ENCODE assay signal across 22 mouse cellular contexts in the genomic region with DNA sequence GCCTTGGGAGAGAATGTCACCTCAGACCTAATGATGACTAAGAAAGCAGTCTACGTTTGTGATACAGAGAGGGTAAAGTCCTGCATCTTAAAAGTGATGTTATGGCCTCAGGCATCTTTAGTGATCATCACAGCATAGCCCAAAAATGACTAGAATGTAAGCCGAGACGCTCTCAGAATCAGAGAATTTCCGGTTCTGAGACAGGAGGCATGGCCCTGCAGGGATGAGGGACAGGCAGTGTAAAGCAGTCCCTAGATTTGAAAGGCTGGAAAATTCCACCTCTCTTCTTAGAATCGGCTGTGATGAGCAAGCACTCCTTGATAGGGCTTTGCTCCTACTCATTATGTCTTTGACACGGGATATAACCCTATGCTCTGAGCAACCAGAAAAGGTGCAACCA. TPM values are rescaled to one million over a fixed set of nuclear protein-coding genes. Genes with fewer than 3 reads are reported as not detected.
A peak's percentile ranks its signal among the peaks of the same experiment; 100 is the strongest.
DNase-seq lines count a peak whose midpoint lies in the region; TF ChIP-seq lines count a peak whose summit lies in the region.
"Had no signal": no experiment of that assay in that cellular context is flagged by ENCODE, and none has a peak within 500 bp of the region (broad histone marks: within the 10 kb centered on the region; RNA-seq: fewer than 3 reads in every experiment).

No protein-coding gene starts in this region.

- no peaks in the 10 kb centered on the region for H3K27me3 ChIP-seq in kidney, adult 2 months (replicated peaks; ENCODE audit: control insufficient read depth, insufficient read depth, low read length)
- H3K27me3 ChIP-seq: heart, embryonic 12.5 days; hindbrain, embryonic 13.5 days had no signal

- no peak for TF ChIP-seq POLR2A in kidney, adult 2 months (IDR thresholded peaks at IDR 0.05; ENCODE audit: low read depth, low read length)
- TF ChIP-seq POLR2A in embryonic fibroblast, embryonic 13.5 days (IDR thresholded peaks at IDR 0.05; ENCODE audit: low read depth, low read length) = no peak

- TF ChIP-seq CTCF in gastrocnemius, adult 2 months (IDR thresholded peaks at IDR 0.05) = no peak
- no peak for TF ChIP-seq CTCF in kidney, adult 2 months (conservative IDR thresholded peaks at IDR 0.05; ENCODE audit: insufficient read depth, insufficient read length, low read depth, low read length)
- TF ChIP-seq CTCF in embryonic fibroblast, embryonic 13.5 days (IDR thresholded peaks at IDR 0.05; ENCODE audit: borderline replicate concordance, insufficient read depth, low read length) = no peak

- DNase-seq in gastrocnemius, adult 2 months = no peak
- no peak for DNase-seq in gastrocnemius, adult 8-10 months (ENCODE audit: low spot score in 2 of 2)
- peak; percentile 59 for DNase-seq in kidney, adult 2 months
- no peak for DNase-seq in kidney, postnatal 36 days
- DNase-seq in 3T3-L1 (ENCODE audit: low read depth, low spot score) = peak; percentile 91
- DNase-seq in heart, postnatal 14 days = no peak
- DNase-seq: adrenal gland, adult 2 months; adrenal gland, postnatal 14 days; B cell, adult 2 months; cerebellum, adult 11-12 months; cerebellum, adult 8-10 months; cerebellum, postnatal 10 days; forebrain, postnatal 0 days; gastrocnemius, postnatal 10 days; gastrocnemius, postnatal 36 days had no signal

- peaks cover 32% of the 10 kb centered on the region for H3K4me1 ChIP-seq in kidney, adult 2 months (ENCODE audit: control insufficient read depth, insufficient read depth, low read length)
- peaks cover 34% of the 10 kb centered on the region for H3K4me1 ChIP-seq in embryonic fibroblast, embryonic 13.5 days (ENCODE audit: control insufficient read depth, insufficient read depth, low read length)

- H3K4me3 ChIP-seq in gastrocnemius, adult 2 months = no peak overlapping the region
- no peak overlapping the region for H3K4me3 ChIP-seq in kidney, adult 2 months (ENCODE audit: insufficient read depth, low read depth, low read length)
- H3K4me3 ChIP-seq in embryonic fibroblast, embryonic 13.5 days (ENCODE audit: insufficient read depth, low read length) = no peak overlapping the region
- H3K4me3 ChIP-seq: heart, embryonic 12.5 days; hindbrain, embryonic 10.5 days; hindbrain, embryonic 13.5 days had no signal

- H3K27ac ChIP-seq in gastrocnemius, adult 2 months = peak overlapping the region; percentile 75
- H3K27ac ChIP-seq in kidney, adult 2 months (ENCODE audit: insufficient read depth, low read depth, low read length) = peak overlapping the region; percentile 55
- peak overlapping the region; percentile 67 for H3K27ac ChIP-seq in embryonic fibroblast, embryonic 13.5 days (ENCODE audit: insufficient read depth, low read length)
- H3K27ac ChIP-seq: hindbrain, embryonic 10.5 days; hindbrain, embryonic 13.5 days; hindbrain, postnatal 0 days had no signal

- no peaks in the 10 kb centered on the region for H3K36me3 ChIP-seq in kidney, adult 2 months (ENCODE audit: control insufficient read depth, insufficient read depth, low read length)
- H3K36me3 ChIP-seq: G1E; heart, embryonic 12.5 days; hindbrain, embryonic 10.5 days; hindbrain, embryonic 13.5 days had no signal

- intact Hi-C loops in gastrocnemius, adult 2 months (cut with DNase I) = loop anchor here (5.0 kb wide), 1 partner anchor 48 kb away; the partner anchor contains the start of genes Col4a1 and Col4a2
- intact Hi-C loops in heart, postnatal 14 days (cut with DNase I) = no loop called here

- 56% methylated on average over 6 of the region's 6 CpGs for WGBS in kidney, adult 2 months

RNA-seq across cellular contexts. Expression of gene Col4a2, which starts 48.8 kb away (rescaled TPM):
- 10 to 100 TPM; 51.3 to 69.5 TPM for total RNA-seq in gastrocnemius, adult 2 months (2021)
- total RNA-seq in gastrocnemius, adult 8-10 months (2022) = 10 to 100 TPM; 17.8 to 38.4 (median 26.0) TPM
- polyA plus RNA-seq in kidney, adult 2 months (2012; rRNA removed) = 75.6 and 83.5 TPM in 2 replicates
- polyA plus RNA-seq in embryonic fibroblast, embryonic 13.5 days (2011; ENCODE audit: insufficient read length, low read depth, missing spikeins) = 282 and 415 TPM in 2 replicates
- total RNA-seq in heart, postnatal 14 days (2021) = 100 to 1,000 TPM; 570 to 571 TPM
- polyA plus RNA-seq: G1E; inflammation-experienced regulatory T-cells, adult 6 months had no signal

RNA-seq across cellular contexts. Expression of gene Col4a1, which starts 48.8 kb away (rescaled TPM):
- 100 to 1,000 TPM in 1 of 2 experiments, 10 to 100 TPM in 1; 73.3 to 117 TPM for total RNA-seq in gastrocnemius, adult 2 months (2021)
- 10 to 100 TPM; 27.4 to 61.7 (median 46.3) TPM for total RNA-seq in gastrocnemius, adult 8-10 months (2022)
- polyA plus RNA-seq in kidney, adult 2 months (2012; rRNA removed) = 216 and 304 TPM in 2 replicates
- 757 and 1,094 TPM in 2 replicates for polyA plus RNA-seq in embryonic fibroblast, embryonic 13.5 days (2011; ENCODE audit: insufficient read length, low read depth, missing spikeins)
- 1,000 to 10,000 TPM; 1,046 to 1,073 TPM for total RNA-seq in heart, postnatal 14 days (2021)
- polyA plus RNA-seq: G1E had no signal

Comparison
In these comparisons a context has a peak if more than half of its experiments do, and no peak if none do; other contexts are left out.
1. DNase-seq: peak in kidney, adult 2 months (single experiment) and 3T3-L1 (single experiment); none in gastrocnemius, adult 2 months (single experiment), gastrocnemius, adult 8-10 months (0 of 2), kidney, postnatal 36 days (0 of 2) and heart, postnatal 14 days (0 of 2).
2. RNA of gene Col4a2, which starts 48.8 kb away (total RNA-seq): 570 to 571 TPM in heart, postnatal 14 days; 51.3 to 69.5 TPM in gastrocnemius, adult 2 months and 17.8 to 38.4 TPM in gastrocnemius, adult 8-10 months; every median in the first group is over 4 times any median in the second.
3. RNA of gene Col4a1, which starts 48.8 kb away (total RNA-seq): 1,046 to 1,073 TPM in heart, postnatal 14 days; 73.3 to 117 TPM in gastrocnemius, adult 2 months and 27.4 to 61.7 TPM in gastrocnemius, adult 8-10 months; every median in the first group is over 4 times any median in the second.
4. Peak in every context shown above with its lines, with median percentiles within 50 percentile points of each other: H3K27ac ChIP-seq.